Mouse (Mus musculus) urinary bladder, postnatal 4 days (tissue): ENCODE results near the gene Lysmd2.
"Not testable (repeated sequence)": the region's sequence is repeated elsewhere in the genome, so short reads cannot be mapped to it uniquely, and the experiment has no call there.

Experiments
- DNase-seq, 2 experiments: peaks; one replicate each; pipeline ENCODE4 v3.0.0; 2021 to 2022; ENCODE audit warnings: low spot score in 2 of 2

Lysmd2 gene

GRCm38 (mm10) chr9:75626308-75626604 is 715 bp downstream of the Lysmd2 start:
- no peak for DNase-seq

DNA sequence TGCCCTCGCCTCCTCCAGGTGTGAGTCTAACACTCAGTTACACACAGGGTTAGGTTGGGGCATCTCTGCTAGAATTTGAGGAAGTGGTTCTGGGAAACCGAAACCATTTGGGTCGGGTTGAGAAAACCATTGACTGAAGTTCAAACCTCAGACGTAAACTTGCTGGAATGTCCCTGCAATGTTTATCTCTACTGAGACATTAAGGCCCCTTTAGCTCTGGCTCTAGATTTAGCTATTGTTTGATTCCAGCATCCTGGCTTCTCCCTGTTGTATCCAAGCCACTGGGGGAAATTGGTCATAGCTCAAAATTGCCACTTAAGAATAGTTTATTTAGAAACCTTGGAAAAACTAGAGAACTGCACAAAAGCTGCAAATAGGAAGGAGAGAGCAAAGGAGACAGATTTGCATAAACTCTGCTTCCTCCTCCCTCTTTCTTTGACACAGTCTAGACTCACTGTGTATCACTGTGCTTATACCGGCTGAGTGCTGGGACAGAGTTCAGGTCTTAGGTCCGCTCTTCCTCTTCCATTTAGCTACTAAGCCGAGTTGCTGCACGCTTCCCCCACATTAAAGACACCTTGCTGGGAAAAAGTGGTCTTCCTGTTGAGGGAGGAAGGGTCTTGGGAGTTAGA is 5.4 kb downstream of the Lysmd2 start:
- no peak for DNase-seq

- no peak for DNase-seq
Measured at GRCm38 (mm10) chr9:75632111-75632510, 6.6 kb downstream of the Lysmd2 start.

- DNase-seq: no peak
Measured at GRCm38 (mm10) chr9:75632902-75633301, 7.4 kb downstream of the Lysmd2 start.

DNA sequence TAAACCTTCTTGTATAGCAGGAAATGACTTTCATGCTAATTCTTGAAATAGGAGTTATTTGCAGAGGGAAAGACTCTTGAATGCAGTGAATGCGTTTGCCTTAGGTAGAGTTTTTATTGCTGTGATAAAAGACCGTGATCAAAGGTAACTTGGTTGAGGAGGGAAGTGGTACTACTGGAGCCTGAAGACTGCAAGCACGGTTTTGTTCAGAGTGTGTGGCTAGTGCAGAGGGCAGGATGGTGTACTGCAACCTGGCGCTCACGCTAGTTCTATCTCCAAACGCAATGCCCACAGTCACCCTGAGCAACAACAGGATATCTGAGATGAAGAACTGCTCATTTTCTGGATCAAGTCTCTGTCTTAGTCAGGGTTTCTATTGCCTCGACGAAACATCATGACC is 8.1 kb downstream of the Lysmd2 start:
- DNase-seq: no peak

GRCm38 (mm10) chr9:75634226-75634625 is 8.7 kb downstream of the Lysmd2 start:
- DNase-seq: no peak

GRCm38 (mm10) chr9:75645405-75645804 is 19.9 kb downstream of the Lysmd2 start:
- no peak for DNase-seq

DNA sequence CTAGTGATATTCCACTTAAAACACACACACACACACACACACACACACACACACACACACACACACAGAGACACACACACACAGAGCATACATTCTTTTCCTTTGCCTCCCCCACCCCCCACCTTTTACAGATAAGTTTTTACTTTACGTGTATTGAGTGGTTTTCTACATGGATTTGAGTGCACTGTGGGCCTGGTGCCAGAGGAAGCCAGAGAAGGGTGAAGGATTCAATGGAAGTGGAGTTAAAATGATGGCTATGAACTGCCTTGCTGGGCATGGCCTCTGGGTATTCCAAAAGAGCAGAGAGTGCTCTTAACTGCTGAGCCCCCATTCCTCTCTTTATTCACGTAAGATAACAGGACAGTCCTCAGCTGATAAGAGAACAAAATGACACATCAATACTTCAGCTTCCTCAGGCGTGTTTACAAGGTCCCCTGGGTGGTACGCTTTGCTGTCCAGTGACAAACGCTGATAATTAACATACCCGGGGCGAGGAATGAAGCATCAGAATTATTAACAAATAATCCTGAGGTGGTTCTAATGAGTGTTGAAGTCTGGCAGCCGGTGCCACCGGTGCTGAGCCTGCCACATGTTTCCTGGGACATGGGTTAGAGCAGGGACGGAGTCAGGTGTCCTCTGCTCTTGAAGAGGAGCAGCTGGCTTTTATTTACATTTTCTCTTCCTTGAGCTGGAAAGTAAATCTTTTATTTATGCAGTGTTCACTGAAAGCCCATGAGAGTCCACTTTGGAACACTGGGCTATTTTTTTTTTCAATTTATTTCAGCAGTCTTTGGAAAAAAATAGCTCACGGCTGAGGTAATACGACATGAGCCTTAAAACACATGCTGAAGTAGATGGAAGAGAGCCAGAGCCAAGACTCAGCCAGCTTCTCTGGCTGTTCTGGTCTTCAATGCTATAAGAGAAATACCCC is 28.7 kb downstream of the Lysmd2 start:
- DNase-seq: no peak

- DNase-seq: not testable (repeated sequence)
Measured at GRCm38 (mm10) chr9:75656456-75656855, 30.9 kb downstream of the Lysmd2 start.

DNA sequence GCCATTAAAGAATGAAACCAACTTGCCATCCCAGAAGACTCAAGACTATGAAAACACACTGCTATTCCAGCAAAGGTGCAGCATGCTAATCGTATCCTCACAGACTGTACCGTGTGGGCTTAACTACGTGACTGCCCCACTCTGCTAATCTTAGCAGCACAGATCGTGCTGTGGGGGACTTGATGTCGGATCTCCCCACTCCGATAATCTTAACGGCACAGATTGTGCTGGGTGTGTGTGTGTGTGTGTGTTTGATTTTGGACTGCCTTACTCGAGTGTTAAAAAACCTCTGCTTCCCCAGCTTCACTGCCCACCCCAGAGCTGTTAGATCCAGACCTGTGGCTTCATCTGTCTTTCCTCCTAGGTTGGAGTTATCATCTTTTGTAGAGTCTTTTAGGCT is 35.4 kb downstream of the Lysmd2 start:
- no peak for DNase-seq

GRCm38 (mm10) chr9:75665364-75665763 is 39.8 kb downstream of the Lysmd2 start:
- no peak for DNase-seq

DNA sequence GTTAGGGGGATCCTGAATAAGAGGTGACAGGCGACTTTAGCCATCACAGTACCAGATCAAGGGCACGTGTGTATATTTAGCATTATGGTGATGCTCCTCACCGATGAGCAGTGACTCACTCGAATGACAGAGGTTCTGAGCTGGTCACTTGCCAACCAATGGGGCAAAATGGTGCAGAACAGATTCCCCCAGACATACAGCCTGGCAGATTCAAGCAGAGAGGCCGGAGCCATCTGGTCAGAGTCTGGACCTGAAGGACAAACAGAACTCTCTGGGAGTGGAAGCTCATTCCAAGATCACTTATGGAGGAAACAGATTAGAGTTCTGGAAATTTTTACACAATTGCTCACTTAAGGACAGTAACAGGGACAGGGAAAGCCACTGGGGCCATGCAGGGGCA is 41.1 kb downstream of the Lysmd2 start:
- DNase-seq: no peak

GRCm38 (mm10) chr9:75672769-75673168 is 47.2 kb downstream of the Lysmd2 start:
- DNase-seq: no peak

DNA sequence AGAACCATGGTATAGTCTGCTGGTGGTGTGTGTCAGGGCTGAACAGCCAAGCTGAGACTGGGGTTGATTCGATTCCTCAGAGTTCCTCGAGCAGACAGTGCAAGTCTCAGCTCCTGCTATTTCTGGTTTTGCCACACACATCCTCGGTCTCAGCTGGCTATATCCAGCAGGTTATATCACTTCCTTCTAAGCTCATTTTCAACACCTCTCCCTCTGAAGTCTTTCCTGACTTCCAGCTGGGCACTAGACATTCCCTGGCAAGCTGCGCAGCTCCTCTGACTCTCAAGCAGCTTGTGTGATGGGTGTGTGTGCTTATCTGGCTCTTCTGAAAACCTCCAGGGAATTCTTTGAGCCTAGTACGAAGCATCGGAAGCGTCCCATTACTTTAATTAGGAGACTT is 50.7 kb downstream of the Lysmd2 start:
- no peak for DNase-seq

- DNase-seq: no peak
Measured at GRCm38 (mm10) chr9:75678341-75678740, 52.8 kb downstream of the Lysmd2 start.

- DNase-seq: no peak
Measured at GRCm38 (mm10) chr9:75679629-75680028, 54.1 kb downstream of the Lysmd2 start.

- no peak for DNase-seq
Measured at GRCm38 (mm10) chr9:75680606-75681005, 55.1 kb downstream of the Lysmd2 start.

- DNase-seq: peak; percentile 57 to 77
Measured at GRCm38 (mm10) chr9:75683426-75684191, 58.1 kb downstream of the Lysmd2 start, which contains the start of gene Scg3. Gene Scg3, minus strand, starts transcription at chr9:75684056.

DNA sequence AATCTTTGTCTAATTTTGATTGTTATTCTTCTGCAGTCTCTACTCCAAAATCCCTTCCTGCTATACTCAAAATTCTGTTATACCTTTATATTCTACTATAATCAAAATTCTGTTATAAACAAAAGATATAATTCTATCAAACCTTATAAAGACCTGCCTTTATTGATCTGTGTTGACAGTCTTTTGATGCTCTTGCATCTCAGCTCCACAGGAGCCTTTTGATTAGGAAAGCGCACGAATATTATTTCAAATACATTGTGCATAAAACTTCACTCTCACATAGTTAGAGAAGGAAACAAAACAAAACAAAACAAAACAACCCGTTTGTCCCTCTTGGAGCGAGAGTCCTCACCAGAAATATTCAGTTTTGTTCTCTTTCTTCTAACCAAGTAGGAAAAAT is 58.8 kb downstream of the Lysmd2 start:
- DNase-seq: no peak

DNA sequence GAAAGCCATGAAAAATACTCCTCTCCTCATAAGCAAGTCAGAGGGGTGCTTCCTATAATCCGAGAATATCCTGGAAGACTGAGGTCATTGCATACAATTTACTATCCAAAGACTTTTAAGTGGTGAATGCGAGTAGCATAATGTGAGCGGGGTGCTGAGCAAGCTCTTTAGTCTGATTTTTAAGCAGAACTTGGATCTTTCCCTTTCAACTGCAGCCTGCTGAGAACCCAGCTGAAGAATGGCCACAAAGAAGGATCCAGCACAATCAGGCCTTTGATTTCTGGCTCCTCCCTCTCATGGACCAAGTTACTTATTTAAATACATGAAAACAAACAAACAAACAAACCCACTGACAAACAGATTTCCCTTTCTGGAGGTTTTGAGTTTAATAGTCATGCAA is 59.2 kb downstream of the Lysmd2 start:
- DNase-seq: no peak
